Mouse (Mus musculus): ENCODE results near the gene Mnt.

The Mnt gene

GRCm38 (mm10) chr11:74831606-74832451 lies 1.1 kb downstream of the Mnt start:
- in situ Hi-C loops (cut with MboI, MseI) = no loop called here

- in situ Hi-C loops (cut with MboI, MseI) = no loop called here
Observed at GRCm38 (mm10) chr11:74832503-74833143, 1.9 kb downstream of the Mnt start.

- in situ Hi-C loops (cut with MboI, MseI) = no loop called here
Observed at GRCm38 (mm10) chr11:74833536-74834358, 3.0 kb downstream of the Mnt start.

- in situ Hi-C loops (cut with MboI, MseI) = no loop called here
Observed at GRCm38 (mm10) chr11:74834359-74834638, 3.6 kb downstream of the Mnt start.

- in situ Hi-C loops (cut with MboI, MseI) = no loop called here
Observed at GRCm38 (mm10) chr11:74834650-74835277, 4.0 kb downstream of the Mnt start.

GRCm38 (mm10) chr11:74835593-74836224 lies 5.0 kb downstream of the Mnt start:
- in situ Hi-C loops (cut with MboI, MseI) = no loop called here

- in situ Hi-C loops (cut with MboI, MseI) = no loop called here
Observed at GRCm38 (mm10) chr11:74836225-74837055, 5.7 kb downstream of the Mnt start.

GRCm38 (mm10) chr11:74837056-74837693 lies 6.5 kb downstream of the Mnt start:
- in situ Hi-C loops (cut with MboI, MseI) = no loop called here

- in situ Hi-C loops (cut with MboI, MseI) = no loop called here
Observed at GRCm38 (mm10) chr11:74837694-74838431, 7.1 kb downstream of the Mnt start.

- in situ Hi-C loops (cut with MboI, MseI) = no loop called here
Observed at GRCm38 (mm10) chr11:74838441-74838840, 7.7 kb downstream of the Mnt start.

- in situ Hi-C loops (cut with MboI, MseI) = no loop called here
Observed at GRCm38 (mm10) chr11:74838971-74839370, 8.3 kb downstream of the Mnt start.

GRCm38 (mm10) chr11:74839860-74840715 lies 9.4 kb downstream of the Mnt start:
- in situ Hi-C loops (cut with MboI, MseI) = no loop called here

- in situ Hi-C loops (cut with MboI, MseI) = no loop called here
Observed at GRCm38 (mm10) chr11:74840739-74841138, 10.0 kb downstream of the Mnt start.

GRCm38 (mm10) chr11:74841366-74841765 lies 10.6 kb downstream of the Mnt start:
- in situ Hi-C loops (cut with MboI, MseI) = no loop called here

- in situ Hi-C loops (cut with MboI, MseI) = no loop called here
Observed at GRCm38 (mm10) chr11:74842045-74842444, 11.3 kb downstream of the Mnt start.

- in situ Hi-C loops (cut with MboI, MseI) = no loop called here
Observed at GRCm38 (mm10) chr11:74842656-74843434, 12.1 kb downstream of the Mnt start.

- in situ Hi-C loops (cut with MboI, MseI) = no loop called here
Observed at GRCm38 (mm10) chr11:74843435-74843714, 12.7 kb downstream of the Mnt start.

- in situ Hi-C loops (cut with MboI, MseI) = no loop called here
Observed at GRCm38 (mm10) chr11:74843761-74844160, 13.0 kb downstream of the Mnt start.

Measured in regulatory T cell (primary cell).